Mouse (Mus musculus) neural tube, embryonic 13.5 days (tissue): ENCODE measurements at regions not wholly inside any gene's neighbourhood (a gene's known extent, or its start where the extent isn't known, plus 50 kb on each side); places are given as distances from the start of the nearest gene placed in this dataset.

Experiments used
- ATAC-seq: fragments of 200-750 bp; cut with Nextera tagmentation; 2 replicates; pipeline ENCODE4 v1.8.0; 2017; ENCODE audit warnings: low read depth, mild to moderate bottlenecking, moderate TSS enrichment, moderate library complexity
- H3K27ac ChIP-seq: fragments of 300-500 bp; sonication (generic); replicated peaks from 2 replicates; pipeline ENCODE4 v1.5.1; 2015; ENCODE audit warnings: moderate library complexity, mild to moderate bottlenecking, inconsistent platforms
- H3K27me3 ChIP-seq: fragments of 300-500 bp; sonication (generic); 2 replicates; pipeline ENCODE4 v1.6.1; 2015; ENCODE audit warnings: mild to moderate bottlenecking, inconsistent platforms
- H3K36me3 ChIP-seq: fragments of 300-500 bp; sonication (generic); 2 replicates; pipeline ENCODE4 v1.6.1; 2015; ENCODE audit warnings: mild to moderate bottlenecking, inconsistent platforms
- H3K4me1 ChIP-seq: fragments of 300-500 bp; sonication (generic); replicated peaks from 2 replicates; pipeline ENCODE4 v1.6.1; 2015; ENCODE audit warnings: inconsistent platforms
- H3K4me2 ChIP-seq: fragments of 300-500 bp; sonication (generic); 2 replicates; pipeline ENCODE4 v1.6.1; 2015; ENCODE audit warnings: inconsistent platforms, mild to moderate bottlenecking, moderate library complexity
- H3K4me3 ChIP-seq: fragments of 300-500 bp; sonication (generic); 2 replicates; pipeline ENCODE4 v1.5.1; 2015; ENCODE audit warnings: mild to moderate bottlenecking, inconsistent platforms
- H3K9ac ChIP-seq: fragments of 300-500 bp; sonication (generic); 2 replicates; pipeline ENCODE4 v1.6.1; 2015; ENCODE audit warnings: moderate library complexity, mild to moderate bottlenecking, inconsistent platforms
- H3K9me3 ChIP-seq: fragments of 300-500 bp; sonication (generic); 2 replicates; pipeline ENCODE4 v1.6.1; 2016; ENCODE audit warnings: inconsistent platforms
- WGBS: fragments of 180-500 bp; shearing (Covaris S2); methylation state at CpG from one replicate; pipeline ENCODE4 v1.1.7; 2015; 5-methylcytosine and 5-hydroxymethylcytosine counted together

DNA sequence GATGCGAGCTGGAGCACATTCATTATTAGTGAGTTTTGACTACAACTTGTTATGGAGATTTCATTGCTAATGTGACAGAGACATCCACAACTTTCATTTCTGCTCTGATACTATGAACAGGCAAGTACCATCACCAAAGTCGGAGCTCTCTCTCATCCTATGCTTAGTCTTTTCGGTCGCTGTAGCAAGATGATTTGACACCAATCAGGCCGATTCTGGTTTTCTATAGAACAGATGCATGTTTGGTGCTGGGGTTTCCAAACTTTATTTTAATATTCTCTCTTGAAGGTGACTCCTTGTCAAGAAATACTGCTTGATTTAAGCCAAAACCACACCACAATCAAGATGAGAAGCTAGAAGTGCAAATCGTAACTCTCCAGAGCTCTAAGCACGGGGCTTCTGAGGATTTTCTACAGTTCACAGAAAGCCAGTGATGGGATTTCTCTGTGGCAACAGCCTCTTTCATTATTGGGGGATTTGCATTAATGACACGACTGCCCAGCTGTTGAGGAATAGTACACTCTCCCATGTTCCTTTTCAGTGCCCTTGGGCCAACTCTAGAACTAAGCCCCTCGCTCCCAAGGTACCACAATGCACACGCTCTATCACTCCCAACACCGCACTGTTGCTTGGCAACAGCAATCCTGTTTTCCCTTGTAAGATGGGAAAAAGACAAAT, 434.5 kb downstream of the Gm16223 start:
- Histone ChIP-seq H3K9me3 (no peaks in the 10 kb centered on the region), H3K36me3 (no peaks in the 10 kb centered on the region), H3K4me3 (no peak overlapping the region), H3K9ac (no peak overlapping the region), H3K27ac (no peak overlapping the region), H3K27me3 (no peaks in the 10 kb centered on the region), H3K4me2 (no peak overlapping the region), H3K4me1 (0 out of 2 replicates have a peak, but pooled peaks cover 3% of the 10 kb centered on the region)
- 83% methylated on average over 11 of the region's 11 CpGs for WGBS
- ATAC-seq = 0 out of 2 replicates have a peak, but pooled peaks have one; percentile 78

DNA sequence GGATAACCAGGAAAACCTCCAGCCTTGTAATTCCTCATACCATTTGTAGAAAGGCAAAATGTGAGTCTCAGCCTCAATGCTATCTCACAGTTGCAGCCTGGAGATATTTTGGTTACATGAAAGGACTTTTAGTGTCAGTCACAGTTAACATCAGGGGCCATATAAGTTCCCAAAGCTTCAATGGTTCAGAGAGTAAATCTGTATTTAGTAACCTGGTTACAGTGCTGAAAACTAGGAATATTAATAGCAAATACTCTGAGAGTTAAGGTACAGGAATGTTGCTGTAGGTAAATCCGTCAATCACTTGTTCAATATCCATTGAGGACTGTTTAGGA, 435.0 kb downstream of the Gm16223 start:
- 0 out of 2 replicates have a peak, but pooled peaks cover 3% of the 10 kb centered on the region for H3K4me1 ChIP-seq
- H3K9ac ChIP-seq = no peak overlapping the region
- 92% methylated on average over 1 of the region's 1 CpGs for WGBS
- no peak overlapping the region for H3K27ac ChIP-seq
- H3K36me3 ChIP-seq = no peaks in the 10 kb centered on the region
- ATAC-seq = no peak
- no peaks in the 10 kb centered on the region for H3K9me3 ChIP-seq
- H3K4me2 ChIP-seq = no peak overlapping the region
- no peak overlapping the region for H3K4me3 ChIP-seq
- no peaks in the 10 kb centered on the region for H3K27me3 ChIP-seq

- no peak overlapping the region for H3K27ac ChIP-seq
- ATAC-seq = no peak
- no peaks in the 10 kb centered on the region for H3K9me3 ChIP-seq
- no peaks in the 10 kb centered on the region for H3K36me3 ChIP-seq
- H3K4me2 ChIP-seq = no peak overlapping the region
- H3K27me3 ChIP-seq = no peaks in the 10 kb centered on the region
- H3K9ac ChIP-seq = no peak overlapping the region
- 77% methylated on average over 5 of the region's 5 CpGs for WGBS
- H3K4me3 ChIP-seq = no peak overlapping the region
- no peaks in the 10 kb centered on the region for H3K4me1 ChIP-seq
These were observed 441.4 kb downstream of the Gm16223 start for GRCm38 (mm10) chr5:42509200-42509599.

- H3K4me3 ChIP-seq = no peak overlapping the region
- peak; percentile 93 for ATAC-seq
- H3K9ac ChIP-seq = no peak overlapping the region
- H3K27ac ChIP-seq = no peak overlapping the region
- no peaks in the 10 kb centered on the region for H3K9me3 ChIP-seq
- no peaks in the 10 kb centered on the region; the same call in 1 of the 2 replicates for H3K4me1 ChIP-seq
- H3K4me2 ChIP-seq = no peak overlapping the region
- H3K36me3 ChIP-seq = no peaks in the 10 kb centered on the region
- WGBS = 30% methylated on average over 4 of the region's 4 CpGs
- no peaks in the 10 kb centered on the region for H3K27me3 ChIP-seq
These were observed 455.7 kb downstream of the Gm16223 start for GRCm38 (mm10) chr5:42523116-42524113.

GRCm38 (mm10) chr5:42525431-42525830, 457.7 kb downstream of the Gm16223 start:
- Histone ChIP-seq H3K27me3 (no peaks in the 10 kb centered on the region), H3K36me3 (no peaks in the 10 kb centered on the region), H3K4me3 (no peak overlapping the region), H3K4me1 (no peaks in the 10 kb centered on the region; the same call in 1 of the 2 replicates), H3K4me2 (no peak overlapping the region), H3K9me3 (no peaks in the 10 kb centered on the region), H3K27ac (no peak overlapping the region), H3K9ac (no peak overlapping the region)
- WGBS = 72% methylated on average over 5 of the region's 5 CpGs
- no peak for ATAC-seq

DNA sequence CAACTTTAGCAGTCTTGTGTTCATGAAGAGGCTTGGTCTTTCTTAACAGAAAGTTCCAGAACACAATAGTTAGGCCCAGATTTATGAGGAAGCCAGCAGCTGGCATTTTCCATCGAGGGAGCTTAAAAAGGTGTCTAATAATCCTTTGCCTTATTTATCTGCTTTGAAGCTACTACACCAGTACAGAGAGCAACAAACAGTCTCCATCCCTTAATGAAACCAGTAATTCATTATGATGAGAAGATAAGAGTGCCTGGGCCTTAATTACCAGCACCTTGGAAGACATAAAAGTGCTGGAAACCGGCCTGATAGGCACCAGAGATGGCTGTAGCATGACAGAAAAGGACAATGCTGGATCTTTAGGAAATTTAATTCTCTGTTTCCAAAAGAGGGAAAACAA, 492.8 kb downstream of the Gm16223 start:
- Histone ChIP-seq H3K9ac (no peak overlapping the region), H3K27ac (no peak overlapping the region), H3K4me1 (no peaks in the 10 kb centered on the region), H3K27me3 (no peaks in the 10 kb centered on the region), H3K36me3 (no peaks in the 10 kb centered on the region), H3K4me3 (no peak overlapping the region), H3K4me2 (no peak overlapping the region), H3K9me3 (no peaks in the 10 kb centered on the region)
- 57% methylated on average over 2 of the region's 2 CpGs for WGBS
- ATAC-seq = no peak

DNA sequence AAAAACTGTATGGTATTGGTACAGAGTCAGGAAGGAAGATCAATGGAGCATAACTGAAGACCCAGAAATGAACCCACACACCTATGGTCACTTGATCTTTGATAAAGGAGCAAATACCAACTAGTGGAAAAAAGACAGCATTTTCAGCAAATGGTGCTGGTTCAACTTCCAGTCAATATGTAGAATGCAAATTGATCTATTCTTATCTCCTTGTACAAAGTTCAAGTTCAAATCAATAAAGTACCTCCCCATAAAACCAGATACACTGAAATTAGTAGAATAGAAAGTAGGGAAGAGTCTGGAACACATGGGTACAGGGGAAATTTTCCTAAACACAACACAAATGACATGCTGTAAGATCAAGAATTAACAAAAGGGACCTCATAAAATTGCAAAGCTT, 495.6 kb downstream of the Gm16223 start:
- Histone ChIP-seq H3K4me3 (no peak overlapping the region), H3K9me3 (no peaks in the 10 kb centered on the region), H3K4me1 (no peaks in the 10 kb centered on the region), H3K4me2 (no peak overlapping the region), H3K27me3 (no peaks in the 10 kb centered on the region), H3K27ac (no peak overlapping the region), H3K36me3 (no peaks in the 10 kb centered on the region), H3K9ac (no peak overlapping the region)
- ATAC-seq = no peak

DNA sequence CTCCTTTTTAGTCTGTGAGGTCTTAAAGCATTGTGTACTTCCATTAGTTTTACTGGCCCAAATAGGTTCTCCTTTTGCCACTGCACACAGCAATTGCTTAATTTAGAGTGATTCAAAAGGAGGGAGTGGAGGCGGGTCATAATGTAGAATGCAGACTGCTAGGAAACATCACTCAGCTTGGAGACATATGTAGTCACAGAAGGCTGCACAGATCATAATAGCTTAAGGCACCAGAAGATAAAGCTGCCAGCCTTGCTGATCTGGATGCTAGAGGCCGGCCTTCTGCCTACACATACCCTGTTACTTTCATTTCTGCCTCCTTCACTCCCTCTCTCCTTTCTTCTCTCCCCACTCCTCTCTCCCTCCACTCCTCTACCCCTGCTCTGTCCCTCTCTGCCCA, 508.2 kb downstream of the Gm16223 start:
- H3K4me1 ChIP-seq = no peaks in the 10 kb centered on the region; the same call in 1 of the 2 replicates
- no peaks in the 10 kb centered on the region for H3K27me3 ChIP-seq
- no peak for ATAC-seq
- WGBS = 77% methylated on average over 2 of the region's 2 CpGs
- no peaks in the 10 kb centered on the region for H3K36me3 ChIP-seq
- H3K9me3 ChIP-seq = no peaks in the 10 kb centered on the region
- no peak overlapping the region for H3K27ac ChIP-seq
- H3K4me2 ChIP-seq = no peak overlapping the region
- no peak overlapping the region for H3K9ac ChIP-seq
- H3K4me3 ChIP-seq = no peak overlapping the region

DNA sequence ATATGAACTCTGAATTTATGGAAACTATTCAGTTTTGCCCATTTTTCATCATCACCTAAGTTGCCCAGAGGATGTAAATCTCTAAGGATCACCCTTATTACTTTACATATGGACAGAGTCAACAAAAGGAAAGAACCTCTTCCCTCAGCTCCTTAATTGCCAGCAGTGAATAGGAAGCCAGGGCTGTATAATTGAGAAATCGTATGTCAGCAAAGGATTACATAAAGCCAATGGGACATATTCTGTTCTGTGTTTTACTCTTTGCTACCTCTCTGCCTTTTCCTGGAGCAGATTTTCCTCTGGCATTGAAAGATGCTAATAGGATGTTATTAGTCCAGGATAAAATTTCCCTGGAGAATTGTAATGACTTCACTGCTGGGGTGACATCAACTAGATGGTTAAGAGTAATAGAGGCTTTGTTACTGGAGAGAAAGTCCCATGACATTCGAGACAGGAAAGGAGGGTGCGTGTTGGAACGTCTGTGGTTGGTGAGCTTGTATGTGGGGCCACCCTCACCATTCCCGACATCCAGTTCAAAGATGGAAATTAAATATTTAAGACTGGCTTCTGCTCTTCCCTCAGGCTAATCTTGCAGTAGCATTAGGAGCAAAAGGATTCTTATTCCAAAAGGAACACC, 510.6 kb downstream of the Gm16223 start:
- 47% methylated on average over 5 of the region's 5 CpGs for WGBS
- H3K36me3 ChIP-seq = no peaks in the 10 kb centered on the region
- ATAC-seq = peak; percentile 40; the same call in 1 of the 2 replicates
- H3K4me1 ChIP-seq = no peaks in the 10 kb centered on the region; the same call in 1 of the 2 replicates
- no peak overlapping the region for H3K27ac ChIP-seq
- no peaks in the 10 kb centered on the region for H3K27me3 ChIP-seq
- no peak overlapping the region for H3K4me2 ChIP-seq
- no peaks in the 10 kb centered on the region for H3K9me3 ChIP-seq
- H3K4me3 ChIP-seq = no peak overlapping the region
- no peak overlapping the region for H3K9ac ChIP-seq

- no peaks in the 10 kb centered on the region for H3K36me3 ChIP-seq
- H3K4me3 ChIP-seq = no peak overlapping the region
- H3K9me3 ChIP-seq = no peaks in the 10 kb centered on the region
- no peak for ATAC-seq
- no peaks in the 10 kb centered on the region for H3K4me1 ChIP-seq
- no peaks in the 10 kb centered on the region for H3K27me3 ChIP-seq
- H3K9ac ChIP-seq = no peak overlapping the region
- WGBS = 84% methylated on average over 3 of the region's 3 CpGs
- H3K4me2 ChIP-seq = no peak overlapping the region
- no peak overlapping the region for H3K27ac ChIP-seq
These were observed 552.9 kb downstream of the Gm16223 start for GRCm38 (mm10) chr5:42620698-42621097.

GRCm38 (mm10) chr5:42636162-42636823, 568.5 kb downstream of the Gm16223 start:
- Histone ChIP-seq H3K9me3 (no peaks in the 10 kb centered on the region), H3K4me3 (no peak overlapping the region), H3K27me3 (no peaks in the 10 kb centered on the region), H3K36me3 (no peaks in the 10 kb centered on the region), H3K4me2 (no peak overlapping the region), H3K4me1 (no peaks in the 10 kb centered on the region), H3K9ac (no peak overlapping the region), H3K27ac (0 out of 2 replicates have a peak overlapping the region, but pooled peaks have one; percentile 18)
- 55% methylated on average over 9 of the region's 9 CpGs for WGBS
- no peak for ATAC-seq
